Mouse (Mus musculus) small intestine, adult 2 months (tissue): ENCODE results near the gene Unc13b.

ENCODE experiments used
- CTCF ChIP-seq: fragments of 200-500 bp; IDR thresholded peaks from 2 replicates; pipeline ENCODE4 v1.5.1; 2012; ENCODE audit warnings: low read depth, mild to moderate bottlenecking, control low read depth, inconsistent platforms, low read length, moderate library complexity, mixed read lengths; ENCODE audit not compliant: insufficient replicate concordance, insufficient read length; ENCODE audit errors: extremely low read depth
- POLR2A ChIP-seq: fragments of 200-500 bp; IDR thresholded peaks from 2 replicates; pipeline ENCODE4 v1.6.1; 2012; ENCODE audit warnings: low read depth, mild to moderate bottlenecking, control low read depth, inconsistent platforms, low read length, moderate library complexity

DNA sequence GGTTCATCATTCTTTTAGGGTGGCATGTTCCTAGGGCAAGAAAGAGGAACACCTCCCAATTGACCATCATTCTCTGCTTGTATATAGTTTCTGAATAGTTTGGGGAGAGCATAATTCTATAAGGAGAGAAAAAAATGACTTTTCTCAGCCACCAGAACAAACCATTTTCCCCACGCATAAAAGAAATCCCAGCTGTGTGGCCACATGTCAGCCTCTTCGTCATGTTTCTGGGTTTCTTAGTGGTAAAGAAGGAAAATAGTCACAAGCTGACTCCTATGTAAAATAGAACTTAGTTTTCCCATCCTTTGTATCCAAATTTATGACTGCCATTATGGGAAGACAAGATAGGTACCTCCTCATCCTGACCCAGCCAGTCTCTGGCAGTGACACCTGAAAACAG, 146.2 kb downstream of the Unc13b start:
- no peak for TF ChIP-seq POLR2A
- no peak for TF ChIP-seq CTCF
